Mouse (Mus musculus): ENCODE measurements around the gene Polr2l.
A peak's percentile ranks its signal among the peaks of the same experiment; 100 is the strongest.

- TF ChIP-seq POLR2A (IDR thresholded peaks at IDR 0.05; ENCODE audit: insufficient read depth, low read length), result no peak
- peak; percentile 13 for TF ChIP-seq CTCF (IDR thresholded peaks at IDR 0.05; ENCODE audit: low read depth, low read length)
Measured at GRCm38 (mm10) chr7:141476981-141477370, 2.0 kb upstream of the Polr2l start.

All from ES-Bruce4 (cell line).